Comparison of ENCODE assay signal across 8 mouse cellular contexts in the genomic region with DNA sequence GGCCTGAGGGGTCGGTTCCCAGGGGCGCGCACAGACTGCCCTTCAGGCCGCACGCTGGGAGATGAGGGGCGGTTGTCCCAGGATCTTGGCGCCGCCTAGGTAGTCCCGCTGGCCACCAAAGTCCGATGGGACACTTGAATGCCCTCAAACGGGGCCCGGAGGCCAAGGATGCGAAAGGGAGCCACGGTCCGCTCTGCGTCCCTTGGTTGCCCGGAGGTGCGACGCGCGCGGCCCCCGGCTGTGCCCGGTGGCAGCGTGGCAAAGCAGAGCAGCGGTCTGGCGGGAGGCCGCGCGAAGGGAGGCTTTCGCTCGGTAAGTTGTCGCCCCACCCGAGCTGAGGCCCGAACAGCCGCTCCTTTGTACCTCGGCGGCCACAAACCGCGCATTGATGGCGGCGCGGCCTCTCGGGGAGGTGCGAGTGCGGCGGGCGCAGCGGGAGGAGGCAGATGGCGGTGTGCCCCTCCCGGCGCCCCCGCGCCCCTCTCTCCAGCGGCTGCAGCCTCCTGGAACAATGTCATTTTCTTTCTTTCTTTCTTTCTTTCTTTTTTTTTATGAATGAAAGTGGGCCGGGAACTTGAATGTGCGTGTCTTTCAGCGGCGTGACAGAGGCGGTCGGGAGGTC. TPM values are rescaled to one million over a fixed set of nuclear protein-coding genes. Genes with fewer than 3 reads are reported as not detected.
A peak's percentile ranks its signal among the peaks of the same experiment; 100 is the strongest.
DNase-seq lines count a peak whose midpoint lies in the region; ATAC-seq lines count a peak whose summit lies in the region.

No protein-coding gene starts in this region.

- H3K36me3 ChIP-seq in forebrain, embryonic 14.5 days (ENCODE audit: control insufficient read depth, insufficient read depth, low read length): peaks cover 6% of the 10 kb centered on the region
- H3K36me3 ChIP-seq in midbrain, embryonic 13.5 days: peaks cover 2% of the 10 kb centered on the region; the same call in 1 of the 2 replicates

- peak overlapping the region; percentile 83 for H3K27ac ChIP-seq in forebrain, embryonic 14.5 days (ENCODE audit: low read depth, low read length)
- peak overlapping the region; percentile 84 for H3K27ac ChIP-seq in midbrain, embryonic 13.5 days

- peak overlapping the region; percentile 89 for H3K9ac ChIP-seq in forebrain, embryonic 14.5 days (ENCODE audit: low read length)
- peak overlapping the region; percentile 84 for H3K9ac ChIP-seq in midbrain, embryonic 13.5 days (replicated peaks)

- peak overlapping the region; percentile 72 for H3K4me3 ChIP-seq in forebrain, embryonic 14.5 days (ENCODE audit: low read depth, low read length)
- H3K4me3 ChIP-seq in midbrain, embryonic 13.5 days (replicated peaks): peak overlapping the region; percentile 72

- no peaks in the 10 kb centered on the region for H3K9me3 ChIP-seq in forebrain, embryonic 14.5 days (replicated peaks; ENCODE audit: control insufficient read depth, low read length)
- no peaks in the 10 kb centered on the region for H3K9me3 ChIP-seq in midbrain, embryonic 13.5 days

- H3K4me1 ChIP-seq in forebrain, embryonic 14.5 days (ENCODE audit: control insufficient read depth, insufficient read depth, low read length): peaks cover 20% of the 10 kb centered on the region
- peaks cover 68% of the 10 kb centered on the region for H3K4me1 ChIP-seq in midbrain, embryonic 13.5 days (replicated peaks)

- no peaks in the 10 kb centered on the region for H3K27me3 ChIP-seq in forebrain, embryonic 14.5 days (replicated peaks; ENCODE audit: control insufficient read depth, insufficient read depth, low read length)
- peaks cover 79% of the 10 kb centered on the region for H3K27me3 ChIP-seq in midbrain, embryonic 13.5 days

- peak overlapping the region; percentile 95 for H3K4me2 ChIP-seq in forebrain, embryonic 14.5 days (ENCODE audit: low read length)
- H3K4me2 ChIP-seq in midbrain, embryonic 13.5 days (replicated peaks): peak overlapping the region; percentile 97

- peak; percentile 33 for ATAC-seq in forebrain, embryonic 14.5 days
- peak; percentile 38 for ATAC-seq in midbrain, embryonic 13.5 days
- ATAC-seq in megakaryocyte progenitor cell, adult 5-6 weeks (replicated peaks; ENCODE audit: poor library complexity): no peak

- WGBS in forebrain, embryonic 14.5 days: under 1% methylated on average over 60 of the region's 61 CpGs
- WGBS in midbrain, embryonic 13.5 days: under 1% methylated on average over 61 of the region's 61 CpGs

- peak; percentile 18 for DNase-seq in thymus, postnatal 25 days
- DNase-seq in thymus, postnatal 10 days (ENCODE audit: low spot score in 2 of 2): no peak
- peak; percentile 62 for DNase-seq in forebrain, embryonic 14.5 days (ENCODE audit: low spot score)
- DNase-seq in kidney, postnatal 10 days: peak; percentile 54
- no peak for DNase-seq in gastrocnemius, postnatal 4 days (ENCODE audit: low spot score in 2 of 2)
- DNase-seq in spleen, postnatal 36 days (ENCODE audit: low spot score in 2 of 2): no peak

RNA-seq across cellular contexts. Expression of a gene that starts 1.7 kb away (rescaled TPM):
- polyA plus RNA-seq in forebrain, embryonic 14.5 days (2014; fragmentation: Nextera tagmentation; extraction: Ambion mirVana): 27.5 and 30.8 TPM in 2 replicates
- 38.3 and 45.9 TPM in 2 replicates for polyA plus RNA-seq in midbrain, embryonic 13.5 days (2015; fragmentation: Nextera tagmentation; extraction: Ambion mirVana)
- total RNA-seq in gastrocnemius, postnatal 4 days (2021): 1 to 10 TPM; 2.2 to 2.6 TPM
- total RNA-seq in megakaryocyte progenitor cell, adult 5-6 weeks (2015): 0.39 TPM in 1 of 2 replicates, not detected in the other
- 1.0 TPM in 1 of 2 replicates, not detected in the other for total RNA-seq in megakaryocyte progenitor cell, adult 5-6 weeks (2017)

RNA-seq across cellular contexts. Expression of a gene that starts 59.5 kb away (rescaled TPM):
- 50.4 and 56.2 TPM in 2 replicates for polyA plus RNA-seq in forebrain, embryonic 14.5 days (2014; fragmentation: Nextera tagmentation; extraction: Ambion mirVana)
- polyA plus RNA-seq in midbrain, embryonic 13.5 days (2015; fragmentation: Nextera tagmentation; extraction: Ambion mirVana): 52.3 and 58.7 TPM in 2 replicates
- 10 to 100 TPM; 43.7 to 51.3 TPM for total RNA-seq in gastrocnemius, postnatal 4 days (2021)
- total RNA-seq in megakaryocyte progenitor cell, adult 5-6 weeks (2015): 15.5 and 16.2 TPM in 2 replicates
- 22.2 and 24.2 TPM in 2 replicates for total RNA-seq in megakaryocyte progenitor cell, adult 5-6 weeks (2017)

Comparison
In these comparisons a context has a peak if more than half of its experiments do, and no peak if none do; other contexts are left out.
1. DNase-seq: peak in thymus, postnatal 25 days (single experiment), forebrain, embryonic 14.5 days (single experiment) and kidney, postnatal 10 days (single experiment); none in thymus, postnatal 10 days (0 of 2), gastrocnemius, postnatal 4 days (0 of 2) and spleen, postnatal 36 days (0 of 2).